Mouse (Mus musculus) adrenal gland, adult 8-10 months (tissue): ENCODE measurements around the gene Olfr224. TPM values are rescaled to one million over a fixed set of nuclear protein-coding genes. Genes with fewer than 3 reads are reported as not detected.
"Not testable (repeated sequence)": the region's sequence is repeated elsewhere in the genome, so short reads cannot be mapped to it uniquely, and the experiment has no call there.

Experiments used
- DNase-seq: peaks from one replicate; pipeline ENCODE4 v3.0.0; 2022
- total RNA-seq, 4 experiments: library from RNA; stranded (reverse); gene quantifications; 2 replicates each; pipeline ENCODE4 v1.2.4; 2022

The Olfr224 gene
- not detected for total RNA-seq

GRCm38 (mm10) chr11:58570405-58570804 is at the start of gene Olfr224:
TSS of gene Olfr224 (minus strand) at chr11:58570553.
- DNase-seq, result no peak

- no peak for DNase-seq
These were observed 48.4 kb upstream of the Olfr224 start for GRCm38 (mm10) chr11:58618793-58619192.

GRCm38 (mm10) chr11:58618369-58618768 is 48.0 kb upstream of the Olfr224 start:
- DNase-seq, result no peak

GRCm38 (mm10) chr11:58615975-58616374 is 45.6 kb upstream of the Olfr224 start, which contains the start of gene 2210407C18Rik:
TSS of gene 2210407C18Rik (minus strand) at chr11:58616075.
- DNase-seq, result no peak

GRCm38 (mm10) chr11:58614526-58614925 is 44.2 kb upstream of the Olfr224 start:
- DNase-seq, result no peak

- DNase-seq, result no peak
These were observed 43.0 kb upstream of the Olfr224 start for GRCm38 (mm10) chr11:58613359-58613758.

- no peak for DNase-seq
These were observed 36.7 kb upstream of the Olfr224 start for GRCm38 (mm10) chr11:58607030-58607429.

- DNase-seq, result no peak
These were observed 36.0 kb upstream of the Olfr224 start for GRCm38 (mm10) chr11:58606177-58606919.

- DNase-seq, result no peak
These were observed 34.9 kb upstream of the Olfr224 start for GRCm38 (mm10) chr11:58605228-58605627.

GRCm38 (mm10) chr11:58604688-58605087 is 34.3 kb upstream of the Olfr224 start:
- DNase-seq, result no peak

- no peak for DNase-seq
These were observed 32.6 kb upstream of the Olfr224 start for GRCm38 (mm10) chr11:58602800-58603560.

GRCm38 (mm10) chr11:58602062-58602461 is 31.7 kb upstream of the Olfr224 start:
- DNase-seq, result no peak

- DNase-seq, result no peak
These were observed 27.5 kb upstream of the Olfr224 start for GRCm38 (mm10) chr11:58597837-58598236.

- DNase-seq, result no peak
These were observed 24.5 kb upstream of the Olfr224 start, which contains the start of gene Olfr324 for GRCm38 (mm10) chr11:58594814-58595213. TSS of gene Olfr324 (plus strand) at chr11:58595114.

GRCm38 (mm10) chr11:58588620-58589250 is 18.4 kb upstream of the Olfr224 start:
- no peak for DNase-seq

- DNase-seq, result no peak
These were observed 17.6 kb upstream of the Olfr224 start for GRCm38 (mm10) chr11:58587898-58588348.

GRCm38 (mm10) chr11:58578636-58579035 is 8.3 kb upstream of the Olfr224 start:
- DNase-seq, result no peak

GRCm38 (mm10) chr11:58577430-58577829 is 7.1 kb upstream of the Olfr224 start, which contains the start of gene Olfr325:
TSS of gene Olfr325 (plus strand) at chr11:58577730.
- no peak for DNase-seq

GRCm38 (mm10) chr11:58555536-58555935 is 14.8 kb downstream of the Olfr224 start, which contains the start of gene Olfr328:
TSS of gene Olfr328 (minus strand) at chr11:58555636.
- DNase-seq, result no peak

GRCm38 (mm10) chr11:58546322-58546721 is 24.0 kb downstream of the Olfr224 start, which contains the start of gene Olfr329-ps:
TSS of gene Olfr329-ps (minus strand) at chr11:58546422.
- DNase-seq, result no peak

GRCm38 (mm10) chr11:58534736-58535135 is 35.6 kb downstream of the Olfr224 start, which contains the start of gene Olfr330:
TSS of gene Olfr330 (minus strand) at chr11:58534836.
- not testable (repeated sequence) for DNase-seq

GRCm38 (mm10) chr11:58519756-58520155 is 50.6 kb downstream of the Olfr224 start:
- DNase-seq, result peak; percentile 15

- peak; percentile 65 for DNase-seq
These were observed 51.4 kb downstream of the Olfr224 start for GRCm38 (mm10) chr11:58518916-58519315.
